Mouse (Mus musculus): ENCODE data around the gene Zfp654.

Gene Zfp654

DNA sequence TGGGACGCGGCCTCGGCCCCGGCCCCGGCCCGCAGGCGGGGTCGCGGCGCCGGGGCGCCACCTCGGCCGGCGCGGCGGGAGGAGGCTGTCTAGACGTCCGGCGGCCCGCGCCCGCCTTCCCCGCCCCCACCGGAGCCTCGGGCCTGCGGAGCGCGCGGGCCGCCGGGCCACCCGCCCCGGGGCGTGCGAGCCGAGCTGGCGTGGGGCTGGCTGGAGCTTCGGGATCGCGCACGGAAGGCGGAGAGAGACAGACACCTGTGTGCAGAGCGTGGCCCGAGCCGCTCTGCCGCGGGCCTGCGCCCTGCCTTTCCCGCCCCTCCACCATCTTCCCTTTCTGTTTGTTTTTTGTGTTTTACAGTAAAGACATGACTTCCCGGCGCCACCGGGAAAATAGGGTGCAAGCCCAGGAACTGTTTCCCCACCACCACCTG lies 1.0 kb upstream of the Zfp654 start:
- DNase-seq: peak; percentile 56

- no peak for DNase-seq
Measured at GRCm38 (mm10) chr16:64851085-64851562, 328 bp downstream of the Zfp654 start.

DNA sequence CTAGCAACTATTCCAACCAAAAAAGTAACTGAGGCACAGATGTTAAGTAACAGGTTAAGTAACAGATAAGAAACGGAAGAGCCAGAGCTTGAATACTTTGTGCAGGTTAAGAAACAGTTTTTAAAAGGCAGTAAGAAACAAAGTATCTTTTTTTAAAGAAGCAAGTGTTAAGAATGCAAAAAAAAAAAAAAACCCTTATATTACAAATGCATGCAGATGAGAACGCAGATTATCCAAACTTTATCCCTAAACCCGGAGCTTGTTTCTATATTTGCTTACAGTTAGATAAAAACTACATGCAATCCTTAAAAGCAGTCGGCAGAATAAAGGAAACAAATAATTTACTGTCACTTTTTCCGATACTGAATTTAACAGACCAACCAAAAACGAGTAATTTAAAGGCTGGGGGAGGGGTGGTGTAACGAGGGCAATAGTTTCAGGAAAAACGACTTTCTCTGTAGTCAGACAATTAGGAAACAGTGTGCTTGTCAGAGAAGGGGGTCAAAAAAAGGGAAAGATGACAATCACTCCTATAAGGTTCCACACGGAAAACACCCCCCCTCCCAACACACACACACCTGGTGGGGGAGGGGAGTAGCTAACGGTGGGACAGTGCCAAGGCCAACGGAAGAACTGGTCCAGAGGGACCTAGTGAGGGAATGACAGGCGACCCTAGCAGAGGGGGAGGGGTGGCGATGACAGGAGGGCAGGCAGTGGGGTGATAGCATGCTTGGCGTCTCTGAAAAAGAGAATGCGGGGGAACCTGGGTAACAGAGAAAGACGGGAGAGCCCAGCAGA lies 966 bp downstream of the Zfp654 start:
- peak; percentile 44 for DNase-seq

DNA sequence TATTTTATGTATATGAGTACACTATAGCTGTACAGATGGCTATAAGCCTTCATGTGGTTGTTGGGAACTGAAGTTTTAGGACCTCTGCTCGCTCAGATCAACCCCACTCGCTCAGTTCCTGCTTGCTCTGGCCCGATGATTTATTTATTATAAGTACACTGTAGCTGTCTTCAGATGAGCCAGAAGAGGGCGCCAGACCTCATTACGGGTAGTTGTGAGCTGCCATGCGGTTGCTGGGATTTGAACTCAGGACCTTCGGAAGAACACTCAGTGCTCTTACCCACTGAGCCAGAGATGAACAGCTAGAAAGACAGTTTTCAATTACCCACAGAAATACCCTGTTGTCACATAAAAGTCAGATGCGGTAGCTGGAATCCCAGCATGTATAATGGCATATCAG lies 5.5 kb downstream of the Zfp654 start:
- DNase-seq: peak; percentile 32

- no peak for DNase-seq
Measured at GRCm38 (mm10) chr16:64842374-64842729, 9.1 kb downstream of the Zfp654 start.

GRCm38 (mm10) chr16:64841481-64842373 lies 9.7 kb downstream of the Zfp654 start:
- no peak for DNase-seq

- no peak for DNase-seq
Measured at GRCm38 (mm10) chr16:64836709-64837108, 14.7 kb downstream of the Zfp654 start.

GRCm38 (mm10) chr16:64835996-64836545 lies 15.4 kb downstream of the Zfp654 start:
- DNase-seq: no peak

GRCm38 (mm10) chr16:64830291-64830690 lies 21.2 kb downstream of the Zfp654 start:
- DNase-seq: no peak

GRCm38 (mm10) chr16:64824474-64824873 lies 27.0 kb downstream of the Zfp654 start:
- no peak for DNase-seq

GRCm38 (mm10) chr16:64823890-64824289 lies 27.6 kb downstream of the Zfp654 start:
- no peak for DNase-seq

DNA sequence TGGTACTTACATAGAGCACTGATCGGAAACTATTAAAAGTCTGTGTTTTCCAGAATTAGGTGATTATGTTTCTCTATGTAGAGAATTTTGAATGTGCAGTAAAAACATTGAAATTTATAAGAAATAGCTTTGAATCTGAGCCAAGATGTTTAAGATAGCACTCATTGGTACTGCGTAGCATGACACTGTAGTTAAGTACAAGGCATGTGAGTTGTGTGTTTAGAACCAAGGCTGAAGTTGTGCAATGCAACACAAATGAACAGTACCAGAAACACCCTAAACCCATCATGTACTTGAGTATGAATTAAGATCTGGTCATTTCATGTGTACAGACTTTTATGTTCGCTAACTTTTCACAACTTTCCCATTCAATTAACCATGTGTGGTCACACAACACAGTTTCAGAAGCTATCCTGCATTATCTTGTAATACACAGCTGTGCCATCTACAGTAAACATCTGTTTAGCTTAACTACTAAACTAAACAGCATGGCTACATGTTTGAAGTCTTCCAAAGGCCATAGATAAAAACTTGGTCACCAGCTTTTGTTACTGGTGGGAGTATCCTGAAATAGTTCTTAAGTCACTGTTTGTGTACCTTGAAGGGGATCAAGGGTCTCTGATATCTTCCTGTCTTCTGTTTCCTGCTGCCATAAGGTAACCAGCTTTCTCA lies 34.2 kb downstream of the Zfp654 start:
- DNase-seq: no peak

- DNase-seq: no peak
Measured at GRCm38 (mm10) chr16:64803041-64803440, 48.4 kb downstream of the Zfp654 start.

DNA sequence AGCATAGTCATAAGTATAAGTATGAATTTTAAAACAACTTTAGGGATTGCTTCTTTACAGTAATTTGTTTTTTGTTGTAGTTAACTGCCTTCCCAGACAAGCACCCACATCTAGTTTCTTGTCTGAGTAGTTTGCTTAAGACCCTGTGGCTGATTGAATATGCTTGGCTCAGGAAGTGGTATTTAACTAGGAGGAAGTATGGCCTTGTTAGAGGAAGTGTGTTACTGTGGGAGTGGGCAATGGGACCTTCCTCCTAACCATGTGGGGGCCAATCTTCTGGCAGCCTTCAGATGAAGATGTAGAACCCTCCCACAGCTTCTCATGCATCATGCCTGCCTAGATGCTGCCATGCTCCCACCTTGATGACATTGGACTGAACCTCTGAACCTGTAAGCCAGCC lies 49.8 kb downstream of the Zfp654 start:
- no peak for DNase-seq

DNA sequence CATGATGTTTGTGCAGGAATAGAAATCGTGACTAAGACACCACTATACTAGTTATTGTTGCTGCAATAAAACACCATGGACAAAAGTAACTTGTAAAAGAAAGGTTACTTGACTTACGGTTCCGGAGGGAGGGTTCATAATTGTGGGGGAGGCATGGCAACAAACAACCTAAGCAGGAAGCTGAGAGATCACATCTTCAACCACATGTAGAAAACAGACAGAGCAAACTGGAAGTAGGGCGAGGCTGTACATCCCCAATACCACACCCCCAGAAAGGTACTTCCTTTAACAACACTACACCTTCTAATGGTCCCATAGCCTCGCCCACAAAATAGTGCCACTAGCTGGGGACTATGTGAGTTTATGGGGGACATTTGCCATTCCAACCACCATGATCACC lies 51.1 kb downstream of the Zfp654 start:
- no peak for DNase-seq

DNA sequence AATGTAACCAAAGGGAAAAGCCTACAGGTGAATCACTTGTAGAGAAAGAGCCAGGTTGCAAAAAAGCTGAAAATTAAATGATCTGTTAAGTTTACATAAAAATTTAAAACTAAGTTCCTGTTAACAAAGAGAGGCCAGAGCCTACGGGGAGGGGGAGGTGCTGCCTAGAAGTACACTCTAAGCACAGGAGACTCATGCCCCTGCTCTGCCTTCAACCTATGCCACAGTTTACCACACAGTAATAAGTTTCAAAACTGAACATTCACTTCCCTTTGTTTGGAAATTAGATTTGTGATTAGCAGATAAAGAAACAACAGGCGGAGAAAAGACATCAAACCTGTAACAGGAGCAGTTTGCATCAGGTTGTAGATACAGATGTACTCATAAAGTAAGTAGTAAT lies 56.6 kb downstream of the Zfp654 start:
- DNase-seq: no peak

- DNase-seq: no peak
Measured at GRCm38 (mm10) chr16:64789706-64790105, 61.7 kb downstream of the Zfp654 start.

DNA sequence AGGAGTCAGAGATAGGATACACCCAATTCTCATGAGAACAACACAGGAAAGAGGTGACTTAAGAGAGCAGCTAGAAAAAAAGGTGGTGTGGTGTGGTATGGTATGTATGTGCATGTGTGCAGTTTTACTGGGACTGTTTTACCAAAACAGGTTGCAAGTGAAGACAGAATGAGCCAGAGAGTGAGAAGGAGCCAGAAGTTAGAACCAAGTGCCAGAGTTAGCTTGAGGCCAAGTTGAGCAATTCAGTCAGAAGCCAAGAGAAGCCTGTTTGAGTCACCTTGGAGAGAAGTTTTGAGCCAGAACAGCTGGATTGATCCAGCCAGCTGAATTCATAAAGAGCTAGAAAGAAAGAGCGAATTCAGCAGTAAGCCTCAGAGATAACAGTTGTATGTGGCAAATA lies 75.9 kb downstream of the Zfp654 start:
- DNase-seq: no peak

DNA sequence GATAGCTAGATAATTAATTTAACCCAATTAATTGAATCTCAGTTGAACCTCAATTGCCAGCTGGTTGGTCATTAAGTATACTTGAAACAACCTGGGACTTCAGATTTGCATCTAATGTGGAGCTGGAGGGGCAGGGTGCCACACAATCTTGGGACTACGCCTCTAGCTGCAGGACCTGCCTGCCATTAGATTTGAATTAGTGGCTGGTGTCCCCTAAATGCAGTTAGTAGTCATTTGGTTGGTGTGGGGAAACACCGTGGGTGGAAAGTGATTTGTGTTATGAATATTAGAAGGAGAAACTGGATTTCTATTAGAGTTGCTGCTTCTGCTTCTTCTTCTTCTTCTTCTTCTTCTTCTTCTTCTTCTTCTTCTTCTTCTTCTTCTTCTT lies 80.0 kb downstream of the Zfp654 start:
- no peak for DNase-seq

DNA sequence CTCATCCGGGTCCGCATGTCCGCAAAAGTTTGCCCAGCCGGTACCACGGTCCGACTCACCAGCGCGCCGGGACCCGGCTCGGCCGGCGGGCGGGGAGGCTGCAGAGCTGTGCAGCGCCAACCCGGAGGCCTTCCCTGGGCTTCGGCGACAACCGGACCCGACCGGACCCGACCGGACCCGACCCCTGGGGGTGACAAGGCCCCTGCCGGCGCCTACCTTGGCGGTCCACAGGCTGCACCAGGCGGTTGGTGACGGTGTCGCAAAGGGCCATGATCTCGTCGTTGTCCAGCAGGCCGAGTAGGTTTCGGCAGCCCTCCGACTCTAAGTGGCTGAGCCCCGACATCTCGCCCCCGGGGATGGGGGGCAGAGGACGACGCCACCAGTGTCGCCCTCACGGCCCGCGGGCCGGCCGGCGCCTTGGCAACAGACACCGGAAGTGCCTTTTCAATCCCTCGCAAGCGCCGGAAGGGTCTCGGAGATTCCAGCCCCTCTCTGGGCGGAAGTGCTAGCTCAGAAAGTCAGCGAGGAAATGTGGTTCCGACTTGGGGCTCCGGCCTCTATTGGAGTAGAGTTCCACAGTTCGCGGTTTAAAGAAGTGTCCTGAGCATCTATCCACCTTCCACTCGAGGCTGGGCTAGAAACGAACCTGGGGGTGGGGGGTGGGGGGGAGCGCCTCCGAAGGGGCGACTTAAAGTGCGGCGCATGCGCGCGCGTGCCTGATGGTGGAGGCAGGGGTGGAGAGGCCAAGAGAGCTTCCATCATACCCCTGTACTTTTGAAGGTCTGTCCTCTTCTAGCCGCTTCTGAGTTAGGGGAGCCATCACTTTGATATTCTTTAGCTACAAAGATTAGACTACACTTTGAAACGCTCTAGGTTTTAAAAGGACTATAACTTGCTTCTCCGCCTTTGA lies 80.7 kb downstream of the Zfp654 start, which contains the start of gene 4930453N24Rik:
Gene 4930453N24Rik, minus strand, starts transcription at position 641 of the 910 bp plus-strand sequence.
- peak; percentile 80 for DNase-seq

- DNase-seq: no peak
Measured at GRCm38 (mm10) chr16:64766696-64767300, 84.7 kb downstream of the Zfp654 start.
